Mouse (Mus musculus) adrenal gland (tissue): ENCODE results near the gene Kctd11.
"Not testable (repeated sequence)": the region's sequence is repeated elsewhere in the genome, so short reads cannot be mapped to it uniquely, and the experiment has no call there.

ENCODE experiments used
- intact Hi-C: fragments of 180-260 bp; cut with DNase I; formaldehyde crosslinking; loops from one replicate; pipeline ENCODE4 v1.15.1; 2025

Kctd11 gene

GRCm38 (mm10) chr11:69881787-69882670, 823 bp upstream of the Kctd11 start:
- intact Hi-C loops, result no loop called here

- intact Hi-C loops, result no loop called here
Observed at GRCm38 (mm10) chr11:69880506-69880852, 727 bp downstream of the Kctd11 start.

DNA sequence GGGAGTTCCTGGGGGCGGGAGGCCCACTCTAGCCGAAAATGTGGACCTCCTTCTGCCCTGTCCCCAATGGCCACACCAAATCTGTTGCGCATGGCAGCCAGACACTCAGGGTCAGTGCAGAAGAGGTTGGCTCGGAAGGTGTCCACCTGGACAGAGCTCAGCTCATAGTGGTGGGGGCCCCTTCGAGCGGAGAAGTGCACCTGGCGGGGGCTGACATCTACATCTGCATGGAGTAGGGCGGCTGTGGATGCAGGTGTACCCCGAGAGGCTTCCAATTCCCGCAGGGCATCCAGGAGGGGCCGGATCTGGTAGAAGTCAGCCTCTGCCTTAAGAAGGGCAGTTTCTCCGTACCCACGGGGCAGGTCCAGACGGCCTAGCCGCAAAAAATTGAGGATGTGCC, 1.5 kb downstream of the Kctd11 start:
- intact Hi-C loops, result loop anchor here (5.0 kb wide), 2 partner anchors 72 to 112 kb away; partner anchors contain the start of genes Tmem102 and Zbtb4

GRCm38 (mm10) chr11:69878952-69879351, 2.3 kb downstream of the Kctd11 start:
- intact Hi-C loops, result loop anchor here (5.0 kb wide), 2 partner anchors 72 to 112 kb away; partner anchors contain the start of genes Tmem102 and Zbtb4

GRCm38 (mm10) chr11:69878399-69878798, 2.8 kb downstream of the Kctd11 start:
- intact Hi-C loops, result loop anchor here (5.0 kb wide), 2 partner anchors 71 to 111 kb away; partner anchors contain the start of genes Tmem102 and Zbtb4

- intact Hi-C loops, result loop anchor here (5.0 kb wide), 2 partner anchors 71 to 111 kb away; partner anchors contain the start of genes Tmem102 and Zbtb4
Observed at GRCm38 (mm10) chr11:69877878-69878277, 3.3 kb downstream of the Kctd11 start, which contains the start of gene Tmem95. Gene Tmem95, minus strand, starts transcription at chr11:69878018.

- intact Hi-C loops, result loop anchor here (5.0 kb wide), 2 partner anchors 70 to 110 kb away; partner anchors contain the start of genes Tmem102 and Zbtb4
Observed at GRCm38 (mm10) chr11:69876867-69877266, 4.3 kb downstream of the Kctd11 start.

DNA sequence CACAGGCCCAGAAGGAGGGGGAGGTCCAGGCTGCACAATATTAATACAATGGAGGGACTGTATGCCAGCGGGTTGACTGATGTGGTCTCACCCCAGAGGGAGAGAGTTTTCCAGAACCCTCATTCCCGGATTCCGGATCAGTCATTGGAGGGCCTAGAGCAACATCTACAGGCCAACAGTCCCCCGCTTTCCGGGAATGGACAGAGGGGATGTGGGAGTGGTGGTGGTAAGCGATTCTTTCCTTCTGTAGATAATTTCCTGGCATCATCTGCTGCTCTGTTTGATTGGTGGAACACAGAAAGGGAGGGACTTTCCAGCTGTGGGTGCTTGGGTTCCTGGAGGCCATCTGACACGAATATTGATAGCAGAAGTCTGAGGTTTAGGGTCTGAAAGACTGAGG, 5.0 kb downstream of the Kctd11 start:
- intact Hi-C loops, result loop anchor here (5.0 kb wide), 2 partner anchors 69 to 109 kb away; partner anchors contain the start of genes Tmem102 and Zbtb4

DNA sequence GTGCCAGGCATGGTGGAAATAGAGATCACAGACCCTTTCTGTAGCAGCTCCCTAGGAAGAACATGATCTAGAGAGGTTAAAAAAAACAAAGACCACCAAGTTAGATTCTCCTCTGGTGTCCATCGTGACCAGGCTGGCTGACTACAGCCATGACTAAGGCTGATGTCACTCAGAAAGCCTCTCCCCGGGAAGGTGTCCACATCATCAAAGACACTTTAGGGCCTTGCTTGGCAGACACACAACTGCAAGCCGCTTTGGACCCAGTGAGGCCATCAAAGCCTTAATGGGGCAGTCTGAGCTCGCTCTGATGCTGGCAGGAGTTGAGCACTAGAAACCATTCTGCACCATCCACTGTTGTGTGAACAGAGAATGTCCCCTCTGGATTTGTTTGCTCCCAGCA, 8.8 kb downstream of the Kctd11 start:
- intact Hi-C loops, result no loop called here

DNA sequence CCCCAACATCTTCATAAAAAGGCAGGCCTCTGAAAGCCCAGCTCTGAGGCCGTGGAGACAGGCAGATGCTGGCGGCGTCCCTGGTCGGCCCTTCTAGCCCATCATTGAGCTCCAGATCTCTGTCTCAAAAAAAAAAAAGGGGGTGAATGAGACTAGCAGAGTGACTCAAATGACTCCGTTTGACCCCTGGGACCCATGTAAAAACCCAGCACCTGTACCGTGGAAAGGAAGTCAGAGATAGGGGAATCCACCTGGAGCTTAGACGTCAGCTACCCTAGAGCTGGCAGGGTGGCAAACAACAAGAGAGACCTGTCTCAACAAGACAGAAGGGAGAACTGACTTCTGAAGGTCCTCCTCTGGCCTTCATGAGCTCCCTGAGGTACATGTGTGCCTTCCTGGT, 9.4 kb downstream of the Kctd11 start:
- intact Hi-C loops, result no loop called here

DNA sequence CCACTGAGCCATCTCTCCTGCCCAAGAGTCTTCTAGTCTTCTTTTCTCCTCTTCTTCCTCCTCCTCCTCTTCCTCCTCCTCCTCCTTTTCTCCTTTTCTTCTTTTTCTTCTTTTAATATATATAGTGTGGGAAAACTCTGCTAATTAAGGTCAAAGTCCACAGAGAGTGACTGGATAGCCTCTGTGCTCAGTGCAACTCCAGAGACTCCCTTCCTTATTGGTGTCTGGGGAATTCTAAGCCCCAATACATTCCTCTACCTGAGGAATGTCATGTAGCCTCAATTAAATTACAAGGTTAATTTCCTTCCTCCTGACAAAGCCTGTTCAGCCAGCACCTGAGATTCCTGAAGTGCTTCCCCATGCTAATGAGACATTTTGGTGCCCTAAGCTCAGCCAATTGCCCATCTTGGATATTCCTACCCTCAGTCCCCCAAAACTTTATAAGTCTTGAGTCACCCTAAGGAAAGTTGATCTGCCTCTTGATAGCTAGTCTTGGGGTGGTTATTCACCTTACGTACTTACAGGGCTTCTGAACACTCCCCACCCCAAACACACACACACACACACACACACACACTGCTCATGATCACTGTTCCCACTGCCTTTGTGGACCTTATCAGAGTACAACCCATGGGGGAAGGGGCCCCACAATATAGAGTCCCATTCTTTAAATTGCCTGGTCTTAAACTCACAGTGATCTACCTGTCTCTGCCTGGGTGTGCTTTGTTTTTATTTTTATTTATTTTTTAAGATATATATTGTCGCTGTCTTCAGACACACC, 10.7 kb downstream of the Kctd11 start:
- intact Hi-C loops, result no loop called here

DNA sequence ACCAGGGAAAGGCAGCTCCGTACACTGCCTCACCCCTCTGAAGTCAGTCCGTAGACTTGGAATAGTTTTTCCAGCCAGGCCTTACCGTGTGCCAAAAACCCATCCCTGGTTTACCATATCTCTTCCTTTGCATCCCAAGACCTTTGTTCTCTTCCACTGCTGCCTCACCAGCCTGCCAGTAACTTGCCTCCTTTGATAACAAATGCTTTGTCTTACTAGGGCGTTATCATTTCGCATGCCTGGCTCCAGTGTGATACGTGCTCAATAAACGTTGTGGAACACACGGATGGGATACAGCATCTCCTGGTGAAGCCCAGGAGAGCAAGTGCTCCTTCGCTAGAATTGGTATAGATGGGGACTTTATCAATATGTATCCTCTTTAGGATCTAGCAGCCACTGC, 13.9 kb downstream of the Kctd11 start:
- intact Hi-C loops, result no loop called here

DNA sequence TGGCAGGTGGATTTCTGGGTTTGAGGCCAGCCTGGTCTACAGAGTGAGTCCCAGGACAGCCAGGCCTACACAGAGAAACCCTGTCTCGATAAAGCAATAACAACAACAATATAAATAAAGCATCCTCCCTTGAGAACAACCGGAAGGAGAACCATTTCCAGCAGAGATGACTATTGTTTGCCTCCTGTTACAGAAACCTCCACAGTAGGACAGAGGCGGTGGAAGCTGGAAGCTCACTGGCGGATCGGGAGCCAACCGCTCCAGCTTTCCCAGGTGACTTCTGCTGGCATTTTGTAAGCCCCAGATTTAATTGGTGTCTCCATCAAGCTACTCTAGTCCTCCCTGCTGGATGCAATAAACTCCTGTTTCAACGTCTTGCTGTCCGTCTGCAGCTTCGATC, 15.6 kb downstream of the Kctd11 start:
- intact Hi-C loops, result no loop called here

- intact Hi-C loops, result no loop called here
Observed at GRCm38 (mm10) chr11:69864138-69864860, 16.9 kb downstream of the Kctd11 start.

DNA sequence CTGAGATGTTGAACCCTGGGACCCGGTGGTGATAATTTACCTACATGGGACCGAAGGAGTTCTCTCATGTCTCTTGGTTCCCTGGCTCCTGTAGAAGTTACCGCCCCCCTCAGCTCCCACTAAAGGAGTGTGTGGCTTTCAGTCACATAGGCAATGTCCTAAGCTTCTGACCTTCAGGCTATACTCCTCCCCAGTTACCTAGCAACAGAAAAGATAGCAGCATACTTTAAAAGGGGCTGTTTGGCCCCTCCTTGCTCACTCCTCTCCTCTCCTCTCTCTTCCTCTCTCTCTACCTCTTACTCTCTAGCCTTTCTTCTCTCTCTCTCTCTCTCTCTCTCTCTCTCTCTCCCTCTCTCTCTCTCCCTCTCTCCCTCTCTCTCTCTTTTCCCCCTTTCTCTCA, 17.5 kb downstream of the Kctd11 start:
- intact Hi-C loops, result not testable (repeated sequence)

DNA sequence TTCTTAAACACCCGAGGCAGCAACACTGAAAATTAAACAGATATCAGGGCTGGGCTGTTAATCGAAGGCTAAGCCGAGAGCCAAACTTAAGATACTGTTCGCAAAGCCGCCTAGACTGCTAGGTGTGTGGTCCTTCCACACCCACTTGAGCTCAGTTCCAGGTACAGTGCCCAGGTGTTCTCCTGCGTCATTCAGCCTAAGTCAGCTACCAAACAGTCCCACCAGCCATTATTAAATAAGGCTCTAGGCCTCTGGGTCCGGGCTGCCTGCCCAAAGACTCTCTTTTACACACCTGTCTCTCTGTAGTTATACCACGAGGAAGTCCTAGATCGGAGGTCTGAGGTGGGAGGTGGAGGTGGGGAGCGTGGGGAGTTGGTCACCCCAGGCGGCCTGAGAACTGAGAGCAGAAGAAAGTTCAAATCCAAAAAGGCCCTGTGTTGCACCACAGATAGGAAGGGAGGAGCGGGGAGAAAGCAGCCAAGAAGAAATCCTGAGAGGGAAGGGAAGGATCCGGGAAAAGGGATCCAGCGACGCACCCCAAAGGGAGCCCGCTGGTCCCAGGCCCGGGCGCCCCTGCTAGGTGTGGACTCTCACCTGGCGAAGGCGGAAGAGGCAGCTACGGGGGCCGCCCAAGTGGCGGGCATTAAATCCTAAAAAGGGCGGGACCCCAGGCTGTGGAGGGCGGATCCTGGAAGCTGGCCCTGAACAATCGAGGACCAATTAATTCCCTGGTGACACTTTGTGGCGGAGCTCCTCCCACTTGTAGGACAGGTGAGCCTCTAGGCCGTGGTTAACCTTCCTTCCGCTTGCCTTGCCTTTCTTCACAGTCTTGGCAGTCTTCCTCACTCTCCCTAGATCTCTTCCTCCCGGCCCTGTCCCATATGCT, 22.9 kb downstream of the Kctd11 start, which contains the start of gene Tnk1:
TSS of gene Tnk1 (minus strand) at position 618 of the 886 bp plus-strand sequence.
- intact Hi-C loops, result no loop called here

DNA sequence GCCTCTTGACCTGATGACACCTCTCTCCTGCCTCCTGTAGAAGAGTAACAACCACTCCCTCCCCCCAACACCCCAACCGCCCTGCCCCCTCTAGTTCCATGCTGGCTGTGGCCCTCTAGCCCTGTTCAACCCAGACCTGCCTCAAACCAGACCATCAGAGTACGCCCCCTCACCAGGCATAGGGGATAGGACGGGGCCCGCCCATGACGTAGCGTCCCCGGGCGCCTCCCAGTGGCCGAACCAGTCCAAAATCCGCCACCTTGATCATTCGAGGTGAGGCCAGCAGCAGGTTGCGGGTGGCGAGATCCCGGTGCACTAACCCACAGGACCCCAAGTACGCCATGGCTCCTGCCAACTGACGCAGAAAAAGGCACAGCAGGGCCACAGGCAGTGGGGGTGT, 25.9 kb downstream of the Kctd11 start:
- intact Hi-C loops, result no loop called here

- intact Hi-C loops, result no loop called here
Observed at GRCm38 (mm10) chr11:69854680-69855079, 26.5 kb downstream of the Kctd11 start.

DNA sequence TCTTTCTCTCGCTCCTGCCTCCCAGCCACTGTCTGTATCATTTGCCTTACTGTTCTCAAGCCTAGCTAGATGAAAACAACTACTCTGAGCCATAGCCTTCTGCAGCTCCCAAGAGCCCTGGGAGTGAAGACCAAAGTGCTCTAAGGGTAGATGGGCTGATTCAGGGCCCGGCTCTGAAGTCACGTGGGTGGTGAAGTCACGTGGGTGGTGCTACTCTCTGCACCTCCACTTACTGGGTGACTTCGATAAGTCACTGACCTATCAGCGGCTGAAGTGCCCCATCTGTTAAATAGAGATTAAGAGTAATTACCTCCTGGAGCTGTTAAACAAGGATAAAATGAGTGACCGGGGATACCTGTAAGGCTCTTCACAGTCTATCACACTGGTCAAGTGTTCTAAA, 27.2 kb downstream of the Kctd11 start:
- intact Hi-C loops, result no loop called here

DNA sequence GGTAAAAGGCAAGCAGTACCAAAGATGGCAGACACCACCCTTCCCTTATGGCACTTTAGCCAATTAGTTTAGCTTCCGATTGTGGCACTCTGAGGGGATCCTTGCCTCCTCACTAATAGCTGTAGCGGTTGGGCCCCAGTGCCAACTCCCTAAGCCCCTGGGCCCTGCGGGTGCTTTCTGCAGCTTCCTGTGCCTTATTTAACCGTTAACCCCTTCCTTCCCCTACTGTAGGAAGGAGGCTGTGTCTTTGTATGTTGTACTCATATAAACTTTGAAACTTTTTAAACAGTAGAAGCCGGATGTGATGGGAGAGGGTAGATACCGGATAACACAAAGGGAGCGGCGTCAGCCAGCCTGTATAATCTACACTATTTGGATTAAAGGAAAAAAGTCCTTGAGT, 30.5 kb downstream of the Kctd11 start:
- intact Hi-C loops, result no loop called here
